Mouse (Mus musculus) spleen, postnatal 14 days (tissue): Measurements from ENCODE around the gene Ipo7.

Experiments used
- DNase-seq, 2 experiments: peaks; one replicate each; pipeline ENCODE4 v3.0.0; 2021 to 2022; ENCODE audit warnings: low spot score in 2 of 2

Gene Ipo7

DNA sequence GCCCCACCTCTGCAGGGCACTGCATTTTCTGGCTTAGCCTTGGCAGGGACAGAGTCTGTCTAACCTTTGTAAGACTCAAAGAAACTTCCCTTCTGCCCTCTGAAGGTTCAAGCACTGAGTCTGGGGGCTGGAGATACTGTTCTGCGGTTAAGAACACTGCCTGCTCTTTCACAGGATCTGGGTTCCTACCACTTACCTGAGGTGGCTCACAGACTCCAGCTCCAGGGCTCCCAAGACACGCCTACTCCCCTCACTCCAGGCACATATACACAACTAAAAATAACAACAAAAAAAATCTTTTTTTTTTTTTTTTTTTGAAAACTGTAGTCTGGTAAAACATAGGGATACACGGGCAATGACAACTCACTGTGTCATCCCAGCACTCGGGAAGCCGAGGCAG, 83.2 kb downstream of the Ipo7 start:
- no peak for DNase-seq

DNA sequence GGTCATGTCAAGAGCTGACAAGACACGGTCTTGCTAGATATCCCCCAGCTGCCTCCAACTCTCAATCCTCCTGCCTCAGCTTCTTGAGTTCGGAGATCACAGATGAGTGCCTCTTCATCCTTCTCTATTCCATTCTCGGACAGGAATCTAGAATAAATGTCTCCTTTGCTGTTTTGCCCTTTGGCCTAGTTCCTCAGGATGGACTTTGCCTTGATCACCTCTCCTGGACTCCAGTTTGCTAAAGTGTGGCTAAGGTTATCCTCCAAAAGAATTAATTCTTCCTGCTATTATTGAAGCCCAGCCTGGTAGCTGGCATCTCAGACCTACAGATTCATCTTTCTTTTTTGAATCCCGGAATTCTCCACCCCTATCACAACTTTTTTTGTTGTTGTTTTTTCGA, 87.0 kb downstream of the Ipo7 start:
- DNase-seq = no peak
